Mouse (Mus musculus): ENCODE results near the gene Cd3eap. TPM values are rescaled to one million over a fixed set of nuclear protein-coding genes. Genes with fewer than 3 reads are reported as not detected.
A peak's percentile ranks its signal among the peaks of the same experiment; 100 is the strongest.

Cd3eap gene
- 14.4 and 14.6 TPM in 2 replicates for polyA plus RNA-seq (2012; rRNA removed)

DNA sequence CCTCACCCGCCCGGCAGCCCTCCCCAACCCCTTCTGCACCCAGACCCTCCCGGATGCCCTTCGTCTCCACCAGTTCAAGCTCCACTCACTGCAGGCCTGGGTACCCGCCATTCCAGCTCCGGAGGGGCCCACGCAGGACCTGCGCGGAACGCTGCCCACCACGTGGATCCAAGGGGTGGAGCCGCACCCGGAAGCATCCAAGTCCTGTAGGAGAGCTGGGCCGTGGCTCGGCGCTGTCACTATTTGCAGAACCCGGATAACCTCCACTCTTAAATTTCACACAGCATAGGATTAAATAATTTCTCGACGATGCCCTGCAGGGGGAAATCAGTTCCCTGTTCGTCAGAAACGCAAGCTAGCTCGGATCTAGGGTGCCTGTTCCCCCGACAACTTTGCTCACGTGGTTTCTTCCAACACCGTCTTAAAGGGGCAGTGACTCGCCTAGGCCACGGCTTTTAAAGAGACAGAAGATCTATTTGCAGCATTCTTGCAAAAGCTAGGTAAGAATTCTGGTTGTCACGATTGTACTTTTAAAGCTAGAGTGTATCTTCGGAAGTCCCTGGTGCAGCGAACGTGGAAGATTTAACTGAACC, at the start of gene Cd3eap, which contains the start of gene Ppp1r13l:
TSS of gene Cd3eap (minus strand) at position 185 of the 593 bp plus-strand sequence.
TSS of gene Ppp1r13l (plus strand) at position 451 of the 593 bp plus-strand sequence.
- Histone ChIP-seq H3K27ac (ENCODE audit: insufficient read depth, low read length) (no peak within 1 kb of the TSS), H3K4me3 (ENCODE audit: insufficient read depth, low read length) (peak within 1 kb of the TSS; percentile 47), H3K4me1 (ENCODE audit: control insufficient read depth, insufficient read depth, low read length) (no peaks in the 10 kb centered on the region)
- TF ChIP-seq CTCF (IDR thresholded peaks at IDR 0.05; ENCODE audit: extremely low read depth, insufficient read depth, low read length) (no peak), POLR2A (IDR thresholded peaks at IDR 0.05; ENCODE audit: extremely low read depth, insufficient read depth, low read length) (peak; percentile 85)

DNA sequence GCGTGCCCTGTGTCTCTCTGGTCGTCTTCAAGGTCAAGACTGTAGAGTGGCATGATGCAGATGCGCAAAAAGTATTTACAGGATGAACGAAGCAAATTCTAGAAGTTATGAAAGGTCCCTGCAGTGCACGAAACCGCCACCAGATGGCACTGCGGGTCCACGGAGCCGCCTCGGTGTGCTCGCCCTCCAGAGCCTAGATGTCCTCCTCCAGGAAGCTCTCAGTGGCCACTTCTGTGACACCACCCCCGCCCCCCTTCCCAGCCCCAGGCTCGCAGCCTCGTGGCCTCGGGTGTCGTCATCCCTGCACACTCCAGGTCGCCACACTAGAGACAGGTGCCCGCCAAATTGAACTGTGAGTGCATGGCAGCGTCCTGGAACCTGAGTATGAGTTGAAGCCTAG, 46.1 kb upstream of the Cd3eap start:
- Histone ChIP-seq H3K4me3 (ENCODE audit: insufficient read depth, low read length) (no peak overlapping the region), H3K4me1 (ENCODE audit: control insufficient read depth, insufficient read depth, low read length) (no peaks in the 10 kb centered on the region), H3K27ac (ENCODE audit: insufficient read depth, low read length) (no peak overlapping the region)
- TF ChIP-seq CTCF (IDR thresholded peaks at IDR 0.05; ENCODE audit: extremely low read depth, insufficient read depth, low read length): peak; percentile 94
- no peak for TF ChIP-seq POLR2A (IDR thresholded peaks at IDR 0.05; ENCODE audit: extremely low read depth, insufficient read depth, low read length)

DNA sequence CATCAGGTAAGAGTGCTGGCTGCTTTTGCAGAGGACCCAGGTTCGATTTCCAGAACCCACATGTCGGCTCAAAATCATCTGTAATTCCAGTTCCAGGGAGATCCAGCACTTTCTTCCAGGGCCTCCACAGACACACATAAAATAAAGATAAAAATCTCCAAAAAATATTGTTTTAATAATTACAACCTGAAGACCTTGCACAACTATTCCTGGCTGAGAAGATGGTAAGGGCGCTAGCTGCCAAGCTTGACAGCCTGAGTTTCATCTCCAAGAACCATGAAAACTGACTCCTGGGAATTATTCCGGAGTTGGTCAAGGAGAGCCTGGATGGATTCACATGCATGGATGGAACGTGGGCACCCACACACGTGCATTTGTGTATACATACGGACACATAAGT, 45.2 kb upstream of the Cd3eap start, which contains the start of gene Ckm:
TSS of gene Ckm (plus strand) at position 301 of the 400 bp plus-strand sequence.
- no peaks in the 10 kb centered on the region for H3K4me1 ChIP-seq (ENCODE audit: control insufficient read depth, insufficient read depth, low read length)
- TF ChIP-seq CTCF (IDR thresholded peaks at IDR 0.05; ENCODE audit: extremely low read depth, insufficient read depth, low read length) (no peak), POLR2A (IDR thresholded peaks at IDR 0.05; ENCODE audit: extremely low read depth, insufficient read depth, low read length) (no peak)
- H3K4me3 ChIP-seq (ENCODE audit: insufficient read depth, low read length): peak within 1 kb of the TSS; percentile 15; the same call in 1 of the 2 replicates
- no peak within 1 kb of the TSS for H3K27ac ChIP-seq (ENCODE audit: insufficient read depth, low read length)

- TF ChIP-seq CTCF (IDR thresholded peaks at IDR 0.05; ENCODE audit: extremely low read depth, insufficient read depth, low read length) (no peak), POLR2A (IDR thresholded peaks at IDR 0.05; ENCODE audit: extremely low read depth, insufficient read depth, low read length) (no peak)
- no peak within 1 kb of the TSS for H3K27ac ChIP-seq (ENCODE audit: insufficient read depth, low read length)
- H3K4me1 ChIP-seq (ENCODE audit: control insufficient read depth, insufficient read depth, low read length): no peaks in the 10 kb centered on the region
- peak within 1 kb of the TSS; percentile 15; the same call in 1 of the 2 replicates for H3K4me3 ChIP-seq (ENCODE audit: insufficient read depth, low read length)
Observed at GRCm38 (mm10) chr7:19403731-19404296, 44.5 kb upstream of the Cd3eap start, which contains the start of gene Klc3. Klc3 (minus strand) TSS chr7:19404104.

GRCm38 (mm10) chr7:19402535-19403112, 43.3 kb upstream of the Cd3eap start:
- TF ChIP-seq CTCF (IDR thresholded peaks at IDR 0.05; ENCODE audit: extremely low read depth, insufficient read depth, low read length) (no peak), POLR2A (IDR thresholded peaks at IDR 0.05; ENCODE audit: extremely low read depth, insufficient read depth, low read length) (no peak)
- H3K4me3 ChIP-seq (ENCODE audit: insufficient read depth, low read length): no peak overlapping the region
- H3K4me1 ChIP-seq (ENCODE audit: control insufficient read depth, insufficient read depth, low read length): no peaks in the 10 kb centered on the region
- H3K27ac ChIP-seq (ENCODE audit: insufficient read depth, low read length): no peak overlapping the region

DNA sequence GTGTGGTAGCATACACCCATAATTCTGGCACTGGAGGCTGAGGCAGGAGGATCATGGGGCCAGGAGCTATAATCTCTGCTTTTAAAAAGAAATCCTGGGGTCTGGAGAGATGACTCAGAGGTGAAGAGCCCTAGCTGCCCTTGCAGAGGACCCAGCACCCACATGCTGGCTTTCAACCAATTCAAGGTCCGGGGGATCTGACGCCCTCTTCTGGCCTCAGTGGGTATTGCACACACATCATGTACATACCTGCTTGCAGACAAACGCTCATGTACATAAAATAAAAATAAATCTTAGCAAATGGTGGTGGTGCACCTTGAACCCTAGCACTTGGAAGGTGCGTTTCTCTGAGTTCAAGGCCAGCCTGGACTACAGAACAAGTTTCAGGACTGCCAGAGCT, 41.7 kb upstream of the Cd3eap start:
- TF ChIP-seq POLR2A (IDR thresholded peaks at IDR 0.05; ENCODE audit: extremely low read depth, insufficient read depth, low read length) (no peak), CTCF (IDR thresholded peaks at IDR 0.05; ENCODE audit: extremely low read depth, insufficient read depth, low read length) (no peak)
- Histone ChIP-seq H3K4me1 (ENCODE audit: control insufficient read depth, insufficient read depth, low read length) (no peaks in the 10 kb centered on the region), H3K4me3 (ENCODE audit: insufficient read depth, low read length) (no peak overlapping the region), H3K27ac (ENCODE audit: insufficient read depth, low read length) (no peak overlapping the region)

- TF ChIP-seq POLR2A (IDR thresholded peaks at IDR 0.05; ENCODE audit: extremely low read depth, insufficient read depth, low read length): no peak
- TF ChIP-seq CTCF (IDR thresholded peaks at IDR 0.05; ENCODE audit: extremely low read depth, insufficient read depth, low read length): no peak
- no peak overlapping the region for H3K27ac ChIP-seq (ENCODE audit: insufficient read depth, low read length)
- H3K4me1 ChIP-seq (ENCODE audit: control insufficient read depth, insufficient read depth, low read length): no peaks in the 10 kb centered on the region
- no peak overlapping the region for H3K4me3 ChIP-seq (ENCODE audit: insufficient read depth, low read length)
Observed at GRCm38 (mm10) chr7:19399496-19400280, 40.4 kb upstream of the Cd3eap start.

- TF ChIP-seq CTCF (IDR thresholded peaks at IDR 0.05; ENCODE audit: extremely low read depth, insufficient read depth, low read length): no peak
- no peak for TF ChIP-seq POLR2A (IDR thresholded peaks at IDR 0.05; ENCODE audit: extremely low read depth, insufficient read depth, low read length)
- Histone ChIP-seq H3K4me3 (ENCODE audit: insufficient read depth, low read length) (no peak overlapping the region), H3K27ac (ENCODE audit: insufficient read depth, low read length) (no peak overlapping the region), H3K4me1 (ENCODE audit: control insufficient read depth, insufficient read depth, low read length) (no peaks in the 10 kb centered on the region)
Observed at GRCm38 (mm10) chr7:19394484-19394883, 35.2 kb upstream of the Cd3eap start.

GRCm38 (mm10) chr7:19388699-19389413, 29.6 kb upstream of the Cd3eap start:
- H3K4me1 ChIP-seq (ENCODE audit: control insufficient read depth, insufficient read depth, low read length): no peaks in the 10 kb centered on the region
- no peak overlapping the region for H3K4me3 ChIP-seq (ENCODE audit: insufficient read depth, low read length)
- peak overlapping the region; percentile 72; the same call in 1 of the 2 replicates for H3K27ac ChIP-seq (ENCODE audit: insufficient read depth, low read length)
- TF ChIP-seq CTCF (IDR thresholded peaks at IDR 0.05; ENCODE audit: extremely low read depth, insufficient read depth, low read length) (no peak), POLR2A (IDR thresholded peaks at IDR 0.05; ENCODE audit: extremely low read depth, insufficient read depth, low read length) (no peak)
